Mouse (Mus musculus): ENCODE data around the gene Mpped2. TPM values are rescaled to one million over a fixed set of nuclear protein-coding genes. Genes with fewer than 3 reads are reported as not detected.
A peak's percentile ranks its signal among the peaks of the same experiment; 100 is the strongest.

Gene Mpped2
- total and polyA plus RNA-seq, 2 experiments from 2014 or later = 42.6 to 79.4 TPM

DNA sequence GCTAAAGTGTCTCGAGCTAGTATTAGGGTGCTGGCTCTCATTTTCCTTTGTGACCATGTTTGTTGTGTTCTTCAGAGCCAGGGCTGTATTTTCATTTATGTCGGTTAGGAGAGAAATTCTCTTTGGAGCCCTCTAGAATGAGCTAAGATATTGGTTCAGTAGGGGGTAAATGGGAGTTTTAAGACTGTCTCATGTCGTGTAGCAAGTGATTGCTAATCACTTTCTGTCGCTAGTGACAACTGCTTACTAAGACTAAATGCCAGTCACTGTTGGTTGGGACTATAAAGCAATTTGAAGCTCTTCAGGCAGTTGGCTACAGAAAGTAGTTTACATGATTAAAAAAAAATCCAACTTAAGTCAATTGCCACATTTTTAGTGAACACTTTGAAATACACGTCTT lies 27.6 kb downstream of the Mpped2 start:
- Histone ChIP-seq H3K9me3 (ENCODE audit: low read length) (no peaks in the 10 kb centered on the region), H3K27ac (ENCODE audit: low read depth, low read length) (no peak overlapping the region), H3K27me3 (ENCODE audit: insufficient read depth, low read length) (no peaks in the 10 kb centered on the region), H3K4me1 (ENCODE audit: insufficient read depth, low read length) (0 out of 2 replicates have a peak, but pooled peaks cover 3% of the 10 kb centered on the region), H3K9ac (replicated peaks; ENCODE audit: low read length, poor library complexity, severe bottlenecking) (no peak overlapping the region), H3K4me3 (ENCODE audit: low read depth, low read length) (no peak overlapping the region), H3K36me3 (ENCODE audit: insufficient read depth, low read length) (no peaks in the 10 kb centered on the region), H3K4me2 (ENCODE audit: low read depth, low read length, poor library complexity, severe bottlenecking) (no peak overlapping the region)
- WGBS = 49% methylated on average over 5 of the region's 5 CpGs
- ATAC-seq (ENCODE audit: low FRiP score) = no peak
- no peak for TF ChIP-seq CTCF (IDR thresholded peaks at IDR 0.05)
- DNase-seq (ENCODE audit: low spot score) = peak; percentile 20

GRCm38 (mm10) chr2:106722020-106722419 lies 29.0 kb downstream of the Mpped2 start:
- no peak overlapping the region for H3K9ac ChIP-seq (replicated peaks; ENCODE audit: low read length, poor library complexity, severe bottlenecking)
- H3K4me2 ChIP-seq (ENCODE audit: low read depth, low read length, poor library complexity, severe bottlenecking) = no peak overlapping the region
- no peak overlapping the region for H3K27ac ChIP-seq (ENCODE audit: low read depth, low read length)
- H3K4me1 ChIP-seq (ENCODE audit: insufficient read depth, low read length) = 0 out of 2 replicates have a peak, but pooled peaks cover 2% of the 10 kb centered on the region
- H3K9me3 ChIP-seq (ENCODE audit: low read length) = no peaks in the 10 kb centered on the region
- WGBS = 93% methylated on average over 4 of the region's 4 CpGs
- ATAC-seq (ENCODE audit: low FRiP score) (no peak), DNase-seq (ENCODE audit: low spot score) (no peak)
- no peaks in the 10 kb centered on the region for H3K36me3 ChIP-seq (ENCODE audit: insufficient read depth, low read length)
- no peak overlapping the region for H3K4me3 ChIP-seq (ENCODE audit: low read depth, low read length)
- no peak for TF ChIP-seq CTCF (IDR thresholded peaks at IDR 0.05)
- H3K27me3 ChIP-seq (ENCODE audit: insufficient read depth, low read length) = no peaks in the 10 kb centered on the region

DNA sequence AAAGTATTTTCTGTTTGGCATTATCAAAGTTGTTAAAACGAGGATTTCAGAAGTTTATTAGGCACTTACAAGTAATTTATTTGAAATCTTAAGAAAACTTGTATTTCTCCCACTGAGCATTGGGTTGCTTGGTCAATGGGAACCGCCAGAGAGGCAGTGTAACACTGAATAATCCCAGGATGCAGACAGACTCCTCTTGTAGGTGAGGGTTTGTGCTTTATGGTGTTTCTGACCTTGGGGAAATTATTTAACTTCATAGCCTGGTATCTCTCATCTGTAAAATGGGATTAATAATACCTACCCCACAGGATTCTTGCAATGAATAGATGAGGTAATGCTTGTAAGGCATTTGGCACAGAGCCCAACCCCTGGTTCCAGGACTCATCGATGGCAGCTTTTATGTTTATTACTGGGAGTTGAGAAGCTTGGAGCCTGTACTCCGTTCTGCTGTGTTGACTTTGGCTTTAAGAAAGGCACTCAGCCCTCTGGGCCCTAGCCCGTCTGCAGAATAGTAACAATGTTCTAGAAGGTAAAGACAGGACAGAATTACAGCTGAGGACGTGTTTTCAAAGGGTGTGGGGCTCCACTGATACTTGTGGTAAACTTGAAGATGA lies 37.0 kb downstream of the Mpped2 start:
- Histone ChIP-seq H3K9me3 (ENCODE audit: low read length) (no peaks in the 10 kb centered on the region), H3K9ac (replicated peaks; ENCODE audit: low read length, poor library complexity, severe bottlenecking) (no peak overlapping the region), H3K4me3 (ENCODE audit: low read depth, low read length) (no peak overlapping the region), H3K4me2 (ENCODE audit: low read depth, low read length, poor library complexity, severe bottlenecking) (no peak overlapping the region), H3K27me3 (ENCODE audit: insufficient read depth, low read length) (no peaks in the 10 kb centered on the region), H3K4me1 (ENCODE audit: insufficient read depth, low read length) (no peaks in the 10 kb centered on the region), H3K36me3 (ENCODE audit: insufficient read depth, low read length) (no peaks in the 10 kb centered on the region), H3K27ac (ENCODE audit: low read depth, low read length) (no peak overlapping the region)
- 48% methylated on average over 6 of the region's 6 CpGs for WGBS
- ATAC-seq (ENCODE audit: low FRiP score) (no peak), DNase-seq (ENCODE audit: low spot score) (no peak)
- no peak for TF ChIP-seq CTCF (IDR thresholded peaks at IDR 0.05)

- no peak overlapping the region for H3K4me2 ChIP-seq (ENCODE audit: low read depth, low read length, poor library complexity, severe bottlenecking)
- no peaks in the 10 kb centered on the region for H3K36me3 ChIP-seq (ENCODE audit: insufficient read depth, low read length)
- no peaks in the 10 kb centered on the region for H3K4me1 ChIP-seq (ENCODE audit: insufficient read depth, low read length)
- H3K9me3 ChIP-seq (ENCODE audit: low read length) = no peaks in the 10 kb centered on the region
- DNase-seq (ENCODE audit: low spot score) (no peak), ATAC-seq (ENCODE audit: low FRiP score) (no peak)
- H3K27ac ChIP-seq (ENCODE audit: low read depth, low read length) = no peak overlapping the region
- TF ChIP-seq CTCF (IDR thresholded peaks at IDR 0.05) = no peak
- no peak overlapping the region for H3K9ac ChIP-seq (replicated peaks; ENCODE audit: low read length, poor library complexity, severe bottlenecking)
- H3K27me3 ChIP-seq (ENCODE audit: insufficient read depth, low read length) = no peaks in the 10 kb centered on the region
- 71% methylated on average over 8 of the region's 8 CpGs for WGBS
- no peak overlapping the region for H3K4me3 ChIP-seq (ENCODE audit: low read depth, low read length)
These were observed 37.5 kb downstream of the Mpped2 start for GRCm38 (mm10) chr2:106730608-106731007.

DNA sequence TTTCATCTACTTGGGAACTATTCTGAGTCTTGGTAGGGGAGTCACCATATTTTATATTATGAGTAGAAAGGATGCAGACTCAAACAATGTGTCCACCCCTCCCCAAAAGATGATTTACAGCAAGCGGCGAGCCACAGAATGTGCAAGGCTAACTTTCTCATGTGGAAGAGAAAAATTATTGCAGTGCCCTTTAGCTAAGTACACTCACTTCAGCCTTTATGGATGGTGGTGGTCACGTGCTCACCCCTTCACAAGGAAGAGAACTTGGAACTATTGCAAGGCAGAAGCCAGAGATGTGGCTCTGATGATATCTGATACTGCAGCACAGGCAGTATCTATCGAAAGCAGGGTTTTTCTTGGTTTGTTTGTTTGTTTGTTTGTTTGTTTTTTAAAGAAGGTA lies 38.4 kb downstream of the Mpped2 start:
- H3K4me3 ChIP-seq (ENCODE audit: low read depth, low read length) = no peak overlapping the region
- no peak for ATAC-seq (ENCODE audit: low FRiP score)
- H3K27me3 ChIP-seq (ENCODE audit: insufficient read depth, low read length) = no peaks in the 10 kb centered on the region
- DNase-seq (ENCODE audit: low spot score) = no peak
- no peaks in the 10 kb centered on the region for H3K4me1 ChIP-seq (ENCODE audit: insufficient read depth, low read length)
- TF ChIP-seq CTCF (IDR thresholded peaks at IDR 0.05) = no peak
- H3K27ac ChIP-seq (ENCODE audit: low read depth, low read length) = no peak overlapping the region
- no peaks in the 10 kb centered on the region for H3K9me3 ChIP-seq (ENCODE audit: low read length)
- H3K36me3 ChIP-seq (ENCODE audit: insufficient read depth, low read length) = no peaks in the 10 kb centered on the region
- no peak overlapping the region for H3K9ac ChIP-seq (replicated peaks; ENCODE audit: low read length, poor library complexity, severe bottlenecking)
- H3K4me2 ChIP-seq (ENCODE audit: low read depth, low read length, poor library complexity, severe bottlenecking) = no peak overlapping the region
- WGBS = 89% methylated on average over 4 of the region's 4 CpGs

DNA sequence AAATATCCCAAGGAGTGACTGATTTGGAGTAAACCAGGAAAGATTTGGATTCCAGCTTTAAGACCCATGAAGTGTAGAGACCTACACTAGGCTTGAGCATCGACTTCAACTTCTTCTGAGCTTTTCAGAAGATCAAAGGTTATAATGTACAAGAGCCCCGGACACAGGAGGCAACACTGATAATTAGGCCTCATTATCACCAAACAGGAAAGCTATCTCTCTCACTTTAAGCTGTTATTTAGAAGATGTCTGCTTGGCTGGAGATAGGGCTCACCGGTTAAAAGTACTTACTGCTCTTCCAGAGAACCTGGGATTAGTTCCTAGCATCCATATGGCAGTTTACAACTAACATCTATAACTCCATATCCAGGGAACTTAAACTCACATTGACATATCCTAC lies 39.1 kb downstream of the Mpped2 start:
- ATAC-seq (ENCODE audit: low FRiP score) (no peak), DNase-seq (ENCODE audit: low spot score) (no peak)
- no peak for TF ChIP-seq CTCF (IDR thresholded peaks at IDR 0.05)
- Histone ChIP-seq H3K27me3 (ENCODE audit: insufficient read depth, low read length) (no peaks in the 10 kb centered on the region), H3K9ac (replicated peaks; ENCODE audit: low read length, poor library complexity, severe bottlenecking) (no peak overlapping the region), H3K4me2 (ENCODE audit: low read depth, low read length, poor library complexity, severe bottlenecking) (no peak overlapping the region), H3K9me3 (ENCODE audit: low read length) (no peaks in the 10 kb centered on the region), H3K27ac (ENCODE audit: low read depth, low read length) (no peak overlapping the region), H3K36me3 (ENCODE audit: insufficient read depth, low read length) (no peaks in the 10 kb centered on the region), H3K4me1 (ENCODE audit: insufficient read depth, low read length) (no peaks in the 10 kb centered on the region), H3K4me3 (ENCODE audit: low read depth, low read length) (no peak overlapping the region)
- 66% methylated on average over 3 of the region's 3 CpGs for WGBS

Data from midbrain, postnatal 0 days (tissue).